Mouse (Mus musculus): Measurements from ENCODE around the gene Pes1.
"Not testable (repeated sequence)": the region's sequence is repeated elsewhere in the genome, so short reads cannot be mapped to it uniquely, and the experiment has no call there.

GRCm38 (mm10) chr11:4015796-4016195, 52.0 kb downstream of the Pes1 start:
- not testable (repeated sequence) for TF ChIP-seq CTCF, POLR2A (IDR thresholded peaks at IDR 0.05; ENCODE audit: insufficient read depth, low read depth, low read length)

Data from olfactory bulb, adult 2 months (tissue).